Comparison of ENCODE assay signal across 8 mouse cellular contexts in the genomic region with DNA sequence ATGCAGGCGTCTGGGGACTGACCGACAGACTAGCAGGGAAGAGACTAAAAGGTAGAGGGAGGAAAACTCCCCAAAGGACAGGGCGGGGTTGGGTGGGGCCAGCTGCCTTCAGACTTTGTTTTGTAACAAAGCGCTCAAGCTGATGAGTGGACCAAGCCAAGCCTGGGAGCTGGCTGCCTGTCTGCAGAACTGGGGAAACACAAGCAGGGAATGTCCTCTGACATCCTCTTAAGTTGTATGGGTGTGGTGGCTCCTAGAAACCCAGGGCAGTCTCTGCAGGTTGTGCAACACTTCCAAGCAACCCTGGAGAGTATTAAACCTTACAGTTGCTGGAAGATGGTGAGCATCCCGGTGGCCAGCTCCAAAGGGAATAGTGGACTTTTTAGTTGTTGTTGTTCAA. TPM values are rescaled to one million over a fixed set of nuclear protein-coding genes. Genes with fewer than 3 reads are reported as not detected.
DNase-seq lines count a peak whose midpoint lies in the region; ATAC-seq and TF ChIP-seq lines count a peak whose summit lies in the region.

No protein-coding gene starts in this region.

- peak overlapping the region; percentile 68 for H3K4me3 ChIP-seq in heart, embryonic 16.5 days (ENCODE audit: low read length)
- H3K4me3 ChIP-seq in lung, embryonic 14.5 days (ENCODE audit: low read depth, low read length) = peak overlapping the region; percentile 64
- H3K4me3 ChIP-seq in stomach, postnatal 0 days (ENCODE audit: low read depth, low read length) = peak overlapping the region; percentile 73

- TF ChIP-seq EP300 in stomach, postnatal 0 days (optimal IDR thresholded peaks at IDR 0.05) = no peak

- no peaks in the 10 kb centered on the region for H3K36me3 ChIP-seq in heart, embryonic 16.5 days (ENCODE audit: control insufficient read depth, insufficient read depth)
- H3K36me3 ChIP-seq in lung, embryonic 14.5 days (ENCODE audit: insufficient read depth) = no peaks in the 10 kb centered on the region
- no peaks in the 10 kb centered on the region for H3K36me3 ChIP-seq in stomach, postnatal 0 days (ENCODE audit: control insufficient read depth, insufficient read depth, low read length)

- no peak for ATAC-seq in heart, embryonic 16.5 days (replicated peaks; ENCODE audit: extremely low read depth, insufficient read depth, low FRiP score)
- ATAC-seq in lung, embryonic 14.5 days (ENCODE audit: insufficient read depth) = no peak
- peak; percentile 20; the same call in 1 of the 2 replicates for ATAC-seq in stomach, postnatal 0 days (ENCODE audit: low FRiP score, low TSS enrichment)

- DNase-seq in urinary bladder, postnatal 14 days (ENCODE audit: low spot score) = peak; percentile 60
- no peak for DNase-seq in urinary bladder, postnatal 4 days (ENCODE audit: low spot score in 2 of 2)
- no peak for DNase-seq in lung, embryonic 14.5 days
- peak; percentile 55 for DNase-seq in stomach, postnatal 0 days (ENCODE audit: low spot score)
- no peak for DNase-seq in Muller cell, postnatal 12 days (ENCODE audit: inconsistent ontology term)
- no peak for DNase-seq in retina, embryonic 14.5 days (ENCODE audit: low spot score)
- no peak for DNase-seq in right cerebral cortex, adult 2 months (ENCODE audit: low spot score in 2 of 2)

- H3K27ac ChIP-seq in heart, embryonic 16.5 days (ENCODE audit: low read length) = peak overlapping the region; percentile 59
- 0 out of 2 replicates have a peak overlapping the region, but pooled peaks have one; percentile 12 for H3K27ac ChIP-seq in lung, embryonic 14.5 days (ENCODE audit: low read depth)
- H3K27ac ChIP-seq in stomach, postnatal 0 days (replicated peaks) = peak overlapping the region; percentile 96

- 64% methylated on average over 5 of the region's 5 CpGs for WGBS in heart, embryonic 16.5 days
- 41% methylated on average over 5 of the region's 5 CpGs for WGBS in lung, embryonic 14.5 days
- WGBS in stomach, postnatal 0 days = 32% methylated on average over 5 of the region's 5 CpGs

- no peaks in the 10 kb centered on the region for H3K9me3 ChIP-seq in heart, embryonic 16.5 days (replicated peaks; ENCODE audit: control insufficient read depth, low read length)
- H3K9me3 ChIP-seq in lung, embryonic 14.5 days (ENCODE audit: low read depth, low read length) = no peaks in the 10 kb centered on the region
- no peaks in the 10 kb centered on the region for H3K9me3 ChIP-seq in stomach, postnatal 0 days (ENCODE audit: control insufficient read depth, low read length)

- peaks cover 27% of the 10 kb centered on the region for H3K27me3 ChIP-seq in heart, embryonic 16.5 days (ENCODE audit: control insufficient read depth, insufficient read depth, low read length)
- H3K27me3 ChIP-seq in lung, embryonic 14.5 days (ENCODE audit: insufficient read depth, low read length) = peaks cover 30% of the 10 kb centered on the region
- no peaks in the 10 kb centered on the region for H3K27me3 ChIP-seq in stomach, postnatal 0 days (ENCODE audit: control insufficient read depth, insufficient read depth, low read length)

- H3K4me2 ChIP-seq in heart, embryonic 16.5 days (ENCODE audit: low read depth, low read length) = peak overlapping the region; percentile 82
- H3K4me2 ChIP-seq in lung, embryonic 14.5 days = peak overlapping the region; percentile 80
- peak overlapping the region; percentile 77 for H3K4me2 ChIP-seq in stomach, postnatal 0 days (replicated peaks; ENCODE audit: low read depth)

- peaks cover 17% of the 10 kb centered on the region for H3K4me1 ChIP-seq in heart, embryonic 16.5 days (ENCODE audit: control insufficient read depth, insufficient read depth, low read length)
- H3K4me1 ChIP-seq in lung, embryonic 14.5 days (ENCODE audit: insufficient read depth) = no peaks in the 10 kb centered on the region
- peaks cover 4% of the 10 kb centered on the region; the same call in 1 of the 2 replicates for H3K4me1 ChIP-seq in stomach, postnatal 0 days (replicated peaks; ENCODE audit: control insufficient read depth, insufficient read depth)

- peak overlapping the region; percentile 77 for H3K9ac ChIP-seq in heart, embryonic 16.5 days (ENCODE audit: low read length)
- peak overlapping the region; percentile 62; the same call in 1 of the 2 replicates for H3K9ac ChIP-seq in lung, embryonic 14.5 days
- peak overlapping the region; percentile 86 for H3K9ac ChIP-seq in stomach, postnatal 0 days (ENCODE audit: low read length)

- TF ChIP-seq CTCF in lung, embryonic 14.5 days (IDR thresholded peaks at IDR 0.05; ENCODE audit: low read depth) = no peak
- TF ChIP-seq CTCF in stomach, postnatal 0 days (IDR thresholded peaks at IDR 0.05; ENCODE audit: low read depth) = no peak

RNA-seq across cellular contexts. Expression of gene Cd9, which starts 1.4 kb away (rescaled TPM):
- polyA plus RNA-seq in heart, embryonic 16.5 days (2015; fragmentation: Nextera tagmentation; extraction: Ambion mirVana) = 94.4 and 115 TPM in 2 replicates
- 128 TPM in 2 replicates for polyA plus RNA-seq in lung, embryonic 14.5 days (2014; fragmentation: Nextera tagmentation; extraction: Ambion mirVana)
- 487 and 500 TPM in 2 replicates for polyA plus RNA-seq in stomach, postnatal 0 days (2015; fragmentation: Nextera tagmentation; extraction: Ambion mirVana)

RNA-seq across cellular contexts. Expression of gene Vwf, which starts 53.4 kb away (rescaled TPM):
- polyA plus RNA-seq in heart, embryonic 16.5 days (2015; fragmentation: Nextera tagmentation; extraction: Ambion mirVana) = 26.3 and 27.1 TPM in 2 replicates
- polyA plus RNA-seq in lung, embryonic 14.5 days (2014; fragmentation: Nextera tagmentation; extraction: Ambion mirVana) = 17.7 and 20.4 TPM in 2 replicates
- polyA plus RNA-seq in stomach, postnatal 0 days (2015; fragmentation: Nextera tagmentation; extraction: Ambion mirVana) = 7.8 and 9.5 TPM in 2 replicates

Comparison
In these comparisons a context has a peak if more than half of its experiments do, and no peak if none do; other contexts are left out.
1. DNase-seq: peak in urinary bladder, postnatal 14 days (single experiment) and stomach, postnatal 0 days (single experiment); none in urinary bladder, postnatal 4 days (0 of 2), lung, embryonic 14.5 days (single experiment), Muller cell, postnatal 12 days (single experiment), retina, embryonic 14.5 days (single experiment) and right cerebral cortex, adult 2 months (0 of 2).
2. H3K27ac ChIP-seq: peak in every context shown above with its lines; median percentile 96 in stomach, postnatal 0 days; 59 in heart, embryonic 16.5 days; 12 in lung, embryonic 14.5 days.
3. Peak in every context shown above with its lines, with median percentiles within 50 percentile points of each other: H3K4me2 ChIP-seq, H3K4me3 ChIP-seq and H3K9ac ChIP-seq.